Mouse (Mus musculus) adrenal gland, adult 18-20 months (tissue): ENCODE measurements around the gene Hpn. TPM values are rescaled to one million over a fixed set of nuclear protein-coding genes. Genes with fewer than 3 reads are reported as not detected.
A peak's percentile ranks its signal among the peaks of the same experiment; 100 is the strongest.

Experiments
- DNase-seq, 2 experiments: peaks; one replicate each; pipeline ENCODE4 v3.0.0; 2021 to 2022; ENCODE audit warnings: low spot score in 2 of 2
- total RNA-seq, 2 experiments: library from RNA; stranded (reverse); gene quantifications; 1 replicate in 1 of 2; 2 replicates in 1 of 2; pipeline ENCODE4 v1.2.3; 2021

Hpn gene
- total RNA-seq, 2 experiments from 2014 or later = 1.2 to 1.4 TPM

GRCm38 (mm10) chr7:31082831-31083588 is 32.1 kb downstream of the Hpn start:
- no peak for DNase-seq

DNA sequence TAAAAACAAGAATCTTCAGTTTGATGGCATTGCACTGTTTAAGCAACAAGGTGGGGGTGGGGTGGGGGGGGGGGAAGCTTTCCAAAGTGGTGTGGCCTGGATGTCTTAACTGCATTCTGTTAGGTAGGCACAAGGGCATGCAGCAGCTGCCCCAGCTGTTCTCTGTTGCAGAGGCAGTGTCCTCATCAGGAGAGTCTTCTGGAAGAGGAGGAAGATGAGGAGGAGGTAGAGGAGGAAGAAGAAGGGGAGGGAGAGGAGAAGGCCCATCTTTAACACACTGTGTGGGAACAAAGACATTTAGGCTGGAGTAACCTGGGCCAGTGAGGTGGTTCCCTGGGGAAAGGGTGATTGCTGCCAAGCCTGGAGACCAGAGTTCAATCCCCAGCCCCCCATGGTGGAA is 33.0 kb downstream of the Hpn start:
- no peak for DNase-seq

- no peak for DNase-seq
These were observed 34.0 kb downstream of the Hpn start for GRCm38 (mm10) chr7:31081106-31081505.

DNA sequence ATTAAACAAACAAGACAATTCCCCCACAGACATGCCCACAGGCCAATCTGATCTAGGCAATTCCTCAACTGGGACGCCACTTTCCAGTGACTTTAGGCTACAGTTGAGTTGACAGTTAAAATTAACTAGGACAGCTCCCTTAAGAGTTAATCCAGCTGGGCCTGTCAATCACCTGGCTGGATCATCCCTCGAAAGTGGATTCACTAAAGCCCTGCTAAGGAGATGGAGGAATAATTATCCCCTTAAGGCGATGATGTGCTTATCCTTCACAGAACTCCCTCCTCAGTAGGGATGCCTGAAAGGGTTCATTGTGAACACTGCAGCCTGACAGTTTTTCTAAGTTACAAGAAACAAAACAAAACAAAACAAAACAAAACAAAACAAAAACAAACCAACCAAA is 34.5 kb downstream of the Hpn start:
- DNase-seq = no peak

DNA sequence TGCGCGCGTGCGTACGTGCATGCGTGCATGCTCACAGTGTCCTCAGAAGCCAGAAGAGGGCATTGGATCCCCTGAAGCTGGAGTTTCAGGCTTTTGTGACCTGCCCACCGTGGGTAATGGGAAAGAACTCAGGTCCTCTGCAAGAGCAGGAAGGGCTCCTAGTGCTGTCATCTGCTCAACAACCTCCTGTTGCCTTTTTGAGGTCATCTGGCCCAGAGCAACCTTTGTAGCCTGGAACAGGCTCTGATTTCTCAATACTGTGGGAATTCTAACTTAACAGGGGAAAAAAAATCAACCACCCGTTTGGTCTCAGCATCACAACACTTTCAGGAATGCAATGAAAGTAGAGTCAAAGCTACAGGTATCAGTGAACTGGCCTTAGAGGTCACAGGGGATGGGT is 35.4 kb downstream of the Hpn start:
- DNase-seq = no peak

GRCm38 (mm10) chr7:31077885-31078445 is 37.1 kb downstream of the Hpn start:
- no peak for DNase-seq

- no peak for DNase-seq
These were observed 37.6 kb downstream of the Hpn start for GRCm38 (mm10) chr7:31077470-31077869.

DNA sequence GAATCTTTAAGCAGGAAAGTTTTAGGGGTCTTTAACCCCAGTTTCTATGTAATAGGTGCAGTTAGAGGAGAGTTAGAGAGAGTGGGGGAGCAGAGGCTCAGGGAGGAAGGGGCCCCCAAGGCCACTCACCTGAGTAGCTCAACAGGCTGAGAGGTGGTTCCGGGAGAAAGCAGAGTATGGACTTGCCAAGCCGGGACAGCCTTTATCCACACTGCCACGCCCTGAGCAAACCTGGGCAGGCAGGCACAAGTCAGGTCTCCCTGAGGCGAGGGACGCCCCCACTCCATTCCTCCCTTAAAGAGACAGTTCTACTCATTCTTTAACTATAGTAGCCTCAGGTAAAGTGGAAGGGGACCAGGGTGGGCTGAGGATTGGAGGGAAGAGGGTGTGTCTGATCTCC is 38.6 kb downstream of the Hpn start, which contains the start of gene Fxyd3:
Gene Fxyd3 (minus strand): TSS at position 213 of the 400 bp plus-strand sequence.
- no peak for DNase-seq

DNA sequence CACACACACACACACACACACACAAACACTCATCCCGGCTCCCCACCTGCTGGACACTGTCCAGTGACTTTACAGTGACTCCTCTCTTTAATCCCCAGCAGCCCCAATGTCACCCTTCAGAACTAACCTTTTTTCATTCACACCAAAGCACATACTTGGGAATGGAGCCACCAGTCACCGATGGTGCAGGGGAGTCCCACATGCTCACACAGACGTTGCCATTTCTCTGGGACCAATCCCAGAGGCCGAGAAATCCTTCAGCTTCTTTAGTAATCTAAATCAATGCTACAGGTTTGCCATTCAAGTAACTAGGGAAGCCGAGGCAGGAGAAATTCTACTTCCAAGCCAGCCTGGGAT is 40.4 kb downstream of the Hpn start:
- DNase-seq = no peak

DNA sequence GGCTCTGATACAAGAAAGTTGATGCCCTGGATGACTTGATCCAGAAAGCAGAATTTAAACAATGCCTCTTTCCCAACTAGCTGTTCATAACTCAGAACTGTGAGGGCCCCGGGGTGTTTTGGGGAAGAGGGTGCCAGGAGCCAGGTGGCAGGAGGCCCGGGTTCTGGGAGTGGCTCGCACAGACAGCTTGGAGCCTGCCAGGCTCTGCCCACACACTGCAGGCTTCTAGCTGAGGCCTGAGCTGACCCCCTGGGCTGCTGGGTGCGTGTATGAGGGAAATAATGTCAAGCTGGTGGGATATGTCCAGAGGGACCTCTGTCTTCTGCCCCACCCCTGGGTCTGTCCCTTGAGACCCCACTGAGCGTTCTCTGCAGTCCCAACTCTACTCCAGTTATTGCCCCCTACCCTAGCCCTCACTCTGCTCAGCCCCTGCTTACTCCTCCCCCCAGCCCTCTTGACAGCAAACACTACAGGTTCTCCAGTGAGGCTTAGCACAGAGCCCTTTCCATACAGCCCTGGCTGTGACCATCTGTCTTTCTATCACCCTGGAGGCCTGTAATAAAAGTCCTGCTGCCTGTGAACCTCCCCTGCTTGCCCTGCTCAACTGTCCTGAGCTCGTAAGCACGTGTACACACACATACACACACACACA is 40.9 kb downstream of the Hpn start:
- no peak for DNase-seq

- no peak for DNase-seq
These were observed 41.5 kb downstream of the Hpn start for GRCm38 (mm10) chr7:31073546-31073945.

DNA sequence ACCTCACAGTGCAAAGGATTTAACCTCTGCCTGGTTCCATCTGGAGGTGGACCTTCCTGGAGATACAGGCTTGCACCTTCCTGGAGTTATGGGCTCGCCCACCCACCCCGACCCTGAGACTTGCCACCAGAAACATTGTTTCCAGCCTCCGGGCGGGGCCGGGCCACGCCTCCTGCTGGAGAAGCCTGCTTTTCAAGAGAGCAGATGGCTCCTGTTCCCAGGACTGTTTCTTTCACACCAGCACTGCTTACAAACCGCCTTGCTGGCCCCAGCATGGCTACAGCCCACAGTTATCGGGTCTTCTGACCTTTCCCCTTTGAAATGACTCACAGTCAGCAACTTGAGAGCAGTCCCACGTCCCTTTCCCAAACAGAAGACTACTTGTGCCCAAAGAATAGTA is 42.8 kb downstream of the Hpn start:
- no peak for DNase-seq

- DNase-seq = no peak
These were observed 44.8 kb downstream of the Hpn start for GRCm38 (mm10) chr7:31070324-31070723.

DNA sequence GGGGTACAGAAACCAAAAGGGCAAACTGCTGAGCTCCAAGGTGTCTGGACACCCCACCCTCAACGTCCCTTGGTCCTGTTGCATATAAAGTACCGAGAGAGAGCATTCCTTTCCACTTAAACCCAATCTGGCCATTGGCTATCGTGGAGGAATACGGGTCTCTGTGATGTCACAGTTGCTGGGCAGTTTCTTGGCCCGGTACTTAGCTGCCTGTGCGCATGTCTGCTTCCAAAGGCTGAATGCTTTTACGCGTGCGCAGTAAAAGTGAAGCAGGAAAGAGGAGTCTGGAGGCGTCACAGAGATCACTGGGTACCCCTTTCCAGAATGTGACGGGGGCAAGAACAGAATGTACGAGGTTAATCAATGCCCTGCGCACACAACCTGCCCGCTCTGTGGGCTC is 45.6 kb downstream of the Hpn start:
- DNase-seq = no peak

GRCm38 (mm10) chr7:31067836-31068235 is 47.3 kb downstream of the Hpn start:
- no peak for DNase-seq

DNA sequence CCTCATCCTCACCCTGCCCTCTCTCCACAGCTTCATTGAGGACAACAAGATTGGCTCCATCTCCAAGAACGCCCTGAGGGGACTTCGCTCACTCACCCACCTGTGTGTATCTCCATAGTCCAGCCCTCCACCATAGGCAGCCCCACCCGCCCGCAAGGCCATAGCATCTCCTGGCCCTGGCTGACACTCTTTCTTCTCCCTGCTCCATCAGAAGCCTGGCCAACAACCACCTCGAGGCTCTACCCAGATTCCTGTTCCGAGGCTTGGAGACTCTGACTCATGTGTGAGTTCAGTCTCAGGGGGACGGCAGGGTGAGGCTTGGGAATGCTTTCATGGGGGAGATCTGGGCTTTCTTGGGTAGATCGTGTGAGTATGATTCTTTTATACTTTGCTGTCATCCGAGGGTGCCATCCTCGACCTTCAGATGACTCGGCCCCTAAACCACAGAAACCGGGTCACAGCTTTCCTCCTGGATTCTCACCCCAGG is 52.0 kb downstream of the Hpn start:
- DNase-seq = no peak

- DNase-seq = no peak
These were observed 54.5 kb downstream of the Hpn start for GRCm38 (mm10) chr7:31060621-31061010.

GRCm38 (mm10) chr7:31059919-31060620 is 55.0 kb downstream of the Hpn start:
- no peak for DNase-seq

- peak; percentile 85 to 91 for DNase-seq
These were observed 56.0 kb downstream of the Hpn start, which contains the start of gene Lgi4 for GRCm38 (mm10) chr7:31059108-31059507. Lgi4 (plus strand) TSS chr7:31059342.

DNA sequence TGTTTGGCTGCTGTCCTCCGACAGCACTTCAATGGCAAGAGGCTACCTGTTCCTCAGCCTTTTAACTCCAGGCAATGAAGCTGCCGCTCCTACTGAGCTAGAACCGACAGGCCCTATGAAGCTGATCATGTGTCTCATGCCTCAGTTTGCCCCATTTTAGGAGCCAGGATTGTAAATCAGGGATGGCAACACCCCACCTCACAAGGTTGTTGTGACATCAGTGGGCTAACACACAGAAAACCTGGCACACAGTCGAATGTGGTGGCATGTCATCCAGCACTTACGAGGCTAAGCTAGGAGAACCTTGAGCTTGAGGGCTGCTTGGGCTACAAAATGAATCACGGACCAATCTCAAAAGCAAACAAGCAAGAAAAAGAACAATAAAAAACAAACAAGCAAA is 56.9 kb downstream of the Hpn start:
- no peak for DNase-seq

GRCm38 (mm10) chr7:31057730-31058129 is 57.4 kb downstream of the Hpn start:
- no peak for DNase-seq

DNA sequence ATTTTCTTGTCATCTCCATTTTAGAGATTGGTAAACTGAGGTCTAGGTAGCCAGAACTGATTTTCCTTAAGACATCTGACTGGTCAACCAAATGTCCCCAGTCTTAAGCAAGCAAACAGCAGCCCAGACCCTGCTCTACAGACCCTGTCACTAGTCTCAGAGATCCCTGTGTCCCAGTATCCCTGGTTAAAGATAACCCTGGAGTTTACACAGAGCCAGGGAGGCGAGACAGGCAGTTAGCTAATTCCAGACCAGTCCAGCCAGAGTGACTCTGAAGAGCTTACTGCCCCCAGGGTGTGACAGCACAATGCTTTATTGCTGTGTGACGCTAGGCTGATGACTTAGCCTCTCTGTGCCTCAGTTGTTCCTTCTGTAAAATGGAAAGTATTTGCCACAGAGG is 58.0 kb downstream of the Hpn start, which contains the start of gene Fxyd1:
Gene Fxyd1 (minus strand): TSS at position 129 of the 400 bp plus-strand sequence.
- no peak for DNase-seq
